Mouse (Mus musculus) gonadal fat pad, adult 2 months (tissue): ENCODE data around the gene Faf2. TPM values are rescaled to one million over a fixed set of nuclear protein-coding genes. Genes with fewer than 3 reads are reported as not detected.

Experiments used
- DNase-seq: peaks from one replicate; pipeline ENCODE4 v3.0.0-alpha.2; 2012; ENCODE audit warnings: low read depth
- polyA plus RNA-seq: library from polyadenylated mRNA; depleted of rRNA; stranded (reverse); fragments of >200 nt; gene quantifications from 2 replicates; pipeline ENCODE4 v1.2.3, GENCODE M21; 2012; rRNA removed

Faf2 gene
- polyA plus RNA-seq, result 32.7 and 35.9 TPM in 2 replicates

- no peak for DNase-seq
Measured at GRCm38 (mm10) chr13:54621155-54621932, at the start of gene Faf2. TSS of gene Faf2 (plus strand) at chr13:54621784.

- DNase-seq, result no peak
Measured at GRCm38 (mm10) chr13:54572621-54573020, 49.0 kb upstream of the Faf2 start.

GRCm38 (mm10) chr13:54574854-54575481 is 46.6 kb upstream of the Faf2 start, which contains the start of gene Arl10:
TSS of gene Arl10 (plus strand) at chr13:54575015.
- no peak for DNase-seq

GRCm38 (mm10) chr13:54575489-54575888 is 46.1 kb upstream of the Faf2 start:
- no peak for DNase-seq

- no peak for DNase-seq
Measured at GRCm38 (mm10) chr13:54577652-54578507, 43.7 kb upstream of the Faf2 start.

GRCm38 (mm10) chr13:54581385-54581784 is 40.2 kb upstream of the Faf2 start:
- no peak for DNase-seq

- no peak for DNase-seq
Measured at GRCm38 (mm10) chr13:54582126-54582525, 39.5 kb upstream of the Faf2 start.

- no peak for DNase-seq
Measured at GRCm38 (mm10) chr13:54582860-54583259, 38.7 kb upstream of the Faf2 start.

GRCm38 (mm10) chr13:54585831-54586230 is 35.8 kb upstream of the Faf2 start:
- DNase-seq, result no peak

GRCm38 (mm10) chr13:54589414-54589995 is 32.1 kb upstream of the Faf2 start:
- DNase-seq, result no peak

GRCm38 (mm10) chr13:54589996-54590951 is 31.3 kb upstream of the Faf2 start, which contains the start of the genes Nop16 and Higd2a:
TSS of gene Nop16 (minus strand) at chr13:54590090.
TSS of gene Higd2a (plus strand) at chr13:54590207.
- peak; percentile 81 for DNase-seq

- no peak for DNase-seq
Measured at GRCm38 (mm10) chr13:54591776-54592356, 29.7 kb upstream of the Faf2 start.

GRCm38 (mm10) chr13:54593617-54594016 is 28.0 kb upstream of the Faf2 start:
- DNase-seq, result no peak

GRCm38 (mm10) chr13:54596107-54596690 is 25.4 kb upstream of the Faf2 start:
- DNase-seq, result no peak

- DNase-seq, result no peak
Measured at GRCm38 (mm10) chr13:54596870-54597269, 24.7 kb upstream of the Faf2 start.

GRCm38 (mm10) chr13:54598622-54599143 is 22.9 kb upstream of the Faf2 start:
- no peak for DNase-seq

- no peak for DNase-seq
Measured at GRCm38 (mm10) chr13:54602639-54603111, 18.9 kb upstream of the Faf2 start.

- DNase-seq, result no peak
Measured at GRCm38 (mm10) chr13:54603501-54603900, 18.1 kb upstream of the Faf2 start.

- no peak for DNase-seq
Measured at GRCm38 (mm10) chr13:54604221-54604620, 17.4 kb upstream of the Faf2 start.
